Mouse (Mus musculus) frontal cortex, postnatal 14 days (tissue): ENCODE data around the gene Rnf216.
A peak's percentile ranks its signal among the peaks of the same experiment; 100 is the strongest.

ENCODE experiments used
- DNase-seq, 2 experiments: peaks; one replicate each; pipeline ENCODE4 v3.0.0; 2022; ENCODE audit warnings: low spot score in 2 of 2

Gene Rnf216

GRCm38 (mm10) chr5:143000654-143001500, 111.9 kb downstream of the Rnf216 start:
- no peak for DNase-seq

DNA sequence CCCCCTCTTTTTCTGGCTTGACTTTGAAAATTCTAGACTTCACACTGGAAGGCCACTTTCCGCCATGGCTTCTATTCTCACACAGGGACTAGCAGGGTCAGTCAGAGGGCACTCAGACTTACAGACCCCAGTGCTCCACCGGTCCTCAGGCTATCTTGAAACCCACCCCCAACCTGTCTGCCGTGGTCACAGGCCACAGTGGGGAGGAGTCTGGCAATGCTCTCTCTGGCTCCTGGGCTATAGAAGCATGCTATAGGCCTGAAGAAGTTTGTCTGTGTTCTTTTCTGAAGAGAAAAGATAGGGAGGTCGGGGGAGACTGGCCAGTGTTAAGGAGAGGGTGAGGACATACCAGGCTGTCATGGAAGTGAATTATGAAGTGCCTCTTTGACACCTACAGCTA, 112.7 kb downstream of the Rnf216 start:
- no peak for DNase-seq

GRCm38 (mm10) chr5:142998171-142998570, 114.6 kb downstream of the Rnf216 start:
- DNase-seq, result no peak

GRCm38 (mm10) chr5:142997526-142997925, 115.3 kb downstream of the Rnf216 start:
- DNase-seq, result no peak

DNA sequence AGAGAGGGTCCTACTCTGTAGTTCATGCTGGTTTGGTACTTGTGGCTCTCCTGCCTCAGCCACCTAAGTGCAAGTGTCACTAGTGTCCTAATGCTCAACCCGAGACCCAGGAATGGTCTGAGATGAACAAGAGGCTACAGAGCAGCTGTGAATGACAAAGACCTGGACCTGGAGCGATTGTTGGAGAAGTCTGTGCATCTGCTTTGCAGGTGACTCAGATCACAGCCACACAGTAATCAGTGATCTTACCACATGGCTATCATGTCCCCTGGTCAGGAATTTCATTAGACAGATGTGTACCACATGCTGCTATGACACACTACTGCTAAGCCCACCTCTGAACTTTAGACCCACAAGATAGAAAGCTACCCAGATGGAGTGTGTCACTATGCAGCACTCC, 118.0 kb downstream of the Rnf216 start:
- no peak for DNase-seq

- DNase-seq, result no peak
Measured at GRCm38 (mm10) chr5:142989167-142989566, 123.6 kb downstream of the Rnf216 start.

GRCm38 (mm10) chr5:142988520-142988919, 124.3 kb downstream of the Rnf216 start:
- DNase-seq, result no peak

GRCm38 (mm10) chr5:142984271-142984670, 128.5 kb downstream of the Rnf216 start:
- DNase-seq, result no peak

GRCm38 (mm10) chr5:142983174-142983573, 129.6 kb downstream of the Rnf216 start:
- DNase-seq, result no peak

DNA sequence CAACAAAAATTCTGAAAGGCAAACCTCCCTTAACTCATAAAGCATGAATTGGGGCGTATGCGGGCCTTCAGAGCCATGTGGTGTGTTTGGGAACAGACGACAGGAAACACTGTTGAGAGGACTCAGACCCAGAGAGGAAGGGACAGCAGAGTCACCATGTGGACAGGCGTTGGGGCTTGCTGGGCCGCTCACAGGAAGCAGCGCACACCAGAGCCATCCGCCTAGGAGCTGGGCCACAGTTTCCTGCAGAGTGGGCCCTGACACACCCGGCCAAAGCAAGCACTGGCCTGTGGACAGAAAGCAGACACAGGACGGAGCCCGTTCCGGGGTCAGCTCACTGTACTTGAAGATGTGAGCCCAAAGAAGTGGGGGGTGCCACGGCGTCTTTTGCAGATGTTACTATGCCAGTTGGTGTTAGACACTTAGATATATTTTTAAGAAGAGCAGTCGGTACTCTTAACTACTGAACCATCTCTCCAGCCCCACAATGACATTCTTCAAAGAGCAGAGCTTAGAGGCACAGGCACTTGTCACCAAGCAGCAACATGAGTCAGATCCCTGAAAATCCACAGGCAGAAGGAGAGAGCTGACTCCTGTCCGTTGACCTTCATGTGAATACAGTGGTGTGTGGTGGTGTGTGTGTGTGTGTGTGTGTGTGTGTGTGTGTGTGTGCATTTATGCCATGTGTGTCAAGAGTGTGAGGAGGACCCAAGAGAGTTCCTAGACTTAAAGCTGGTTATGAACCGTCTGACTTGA, 130.6 kb downstream of the Rnf216 start:
- DNase-seq, result no peak

DNA sequence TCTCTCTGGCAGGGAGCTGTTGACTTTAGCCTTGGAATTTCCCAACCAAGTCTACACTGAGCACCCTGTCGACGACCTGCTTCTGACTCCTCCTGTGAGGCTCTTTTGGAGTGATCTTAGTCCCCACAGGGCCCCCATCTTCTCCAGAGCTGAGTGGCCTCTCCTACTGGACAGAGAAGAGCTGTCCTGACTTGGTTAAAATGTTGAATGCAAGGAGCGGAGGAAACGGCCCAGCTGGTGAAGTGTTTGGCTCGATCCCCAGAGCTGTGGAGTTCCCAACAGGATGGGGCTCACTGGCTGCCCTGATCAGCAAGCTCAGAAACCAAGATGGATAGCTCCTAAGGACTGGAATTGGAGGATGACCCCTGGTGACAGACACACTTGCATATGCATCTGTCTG, 136.3 kb downstream of the Rnf216 start:
- no peak for DNase-seq

DNA sequence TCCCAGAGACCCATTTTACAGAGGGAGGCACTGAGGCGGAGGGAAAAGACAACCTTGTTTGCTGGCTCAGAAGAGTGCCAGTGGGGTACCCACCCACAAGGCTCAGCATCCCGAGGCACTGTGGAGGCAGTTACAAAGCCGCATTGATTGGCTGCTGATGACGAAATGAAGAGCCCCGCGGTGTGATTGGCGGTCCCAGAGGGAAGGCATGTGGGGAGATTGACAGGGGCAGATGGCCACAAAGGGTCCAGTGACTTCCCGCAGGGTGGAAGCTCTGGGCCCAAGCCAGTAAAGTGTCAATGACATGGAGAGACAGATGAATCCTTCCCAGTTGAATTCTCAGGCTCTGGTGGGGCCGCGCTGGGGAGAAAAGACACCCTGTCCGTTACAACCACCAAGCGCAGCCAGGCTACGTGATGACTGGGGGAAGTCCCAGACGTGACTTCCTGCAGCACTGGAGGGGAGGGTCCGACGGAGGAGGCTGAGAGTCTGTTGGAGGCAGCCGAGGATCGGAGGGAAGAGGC, 138.1 kb downstream of the Rnf216 start:
- DNase-seq, result peak; percentile 59 to 64

DNA sequence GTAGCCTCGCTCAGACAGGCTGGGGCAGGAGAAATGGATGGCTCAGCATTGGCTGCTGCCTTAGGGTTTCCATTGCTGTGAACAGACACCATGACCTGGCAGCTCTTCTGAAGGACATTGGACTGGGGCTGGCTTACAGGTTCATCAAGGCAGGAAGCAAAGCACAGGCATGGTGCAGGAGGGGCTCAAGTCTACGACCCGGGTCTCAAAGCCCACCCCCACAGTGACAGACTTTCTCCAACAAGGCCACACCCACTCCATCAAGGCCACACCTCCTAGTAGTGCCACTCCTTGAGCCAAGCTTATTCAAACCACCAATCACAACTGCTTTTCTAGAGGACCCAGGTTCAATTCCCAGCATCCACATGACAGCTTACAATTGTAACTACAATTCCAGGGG, 138.8 kb downstream of the Rnf216 start:
- DNase-seq, result no peak

DNA sequence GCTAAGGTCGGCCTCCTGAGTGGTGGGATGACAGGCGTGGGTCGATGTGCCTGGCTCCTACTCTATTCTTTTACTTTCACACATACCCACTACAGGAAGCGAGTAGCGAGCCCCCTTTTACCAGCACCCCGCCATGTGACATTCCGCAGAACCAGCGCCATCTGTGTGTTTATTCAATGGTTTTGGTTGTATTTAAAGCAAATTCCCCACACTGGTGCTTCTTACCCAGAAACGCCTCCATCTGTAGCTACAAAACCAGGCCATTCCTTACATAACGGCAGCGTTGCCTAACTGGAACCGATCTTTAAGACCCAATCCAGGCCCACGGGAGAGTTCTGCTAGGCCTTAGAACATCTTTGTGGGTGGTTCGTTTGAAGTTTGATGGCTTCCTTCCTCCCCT, 144.4 kb downstream of the Rnf216 start:
- peak in 1 of 2 experiments; percentile 55 for DNase-seq

GRCm38 (mm10) chr5:142964650-142965049, 148.1 kb downstream of the Rnf216 start:
- no peak for DNase-seq

DNA sequence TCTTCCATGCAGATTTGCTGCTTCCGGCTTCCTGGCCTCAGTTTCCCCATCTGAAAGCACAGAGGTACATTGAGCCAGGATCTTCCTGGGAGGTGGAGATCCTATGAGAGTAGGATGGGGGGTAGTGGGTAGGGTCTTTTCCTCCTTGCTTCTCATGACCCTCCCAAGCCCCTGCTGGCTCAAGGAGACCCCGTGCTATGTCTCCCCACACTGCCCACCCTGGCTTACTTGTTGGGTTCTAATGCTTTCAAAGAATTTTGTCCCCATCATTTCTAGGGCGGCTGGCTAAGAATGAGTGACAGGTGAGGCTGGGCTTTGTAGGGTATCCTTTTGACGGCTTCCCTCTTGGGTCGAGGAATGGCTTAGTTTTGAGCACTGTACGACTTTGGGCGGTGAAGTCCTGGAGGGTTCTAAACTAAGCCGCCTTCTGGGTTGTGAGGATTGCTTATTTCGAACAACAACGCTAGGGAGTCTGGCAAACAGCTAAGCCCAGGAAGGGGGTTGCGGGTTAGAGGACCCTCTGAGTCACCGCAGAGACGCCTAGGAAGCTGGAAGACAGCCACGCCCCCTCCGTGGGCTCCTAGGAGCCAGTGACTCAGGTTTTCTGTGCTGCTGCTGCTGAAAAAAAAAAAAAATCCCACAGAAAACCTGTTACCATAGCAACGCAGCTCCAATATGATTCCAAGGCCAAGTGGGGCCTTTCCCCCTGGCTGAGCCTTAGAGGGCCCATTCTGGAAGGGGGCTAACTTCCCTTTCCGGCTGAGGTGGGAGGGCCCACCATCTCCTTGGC, 148.9 kb downstream of the Rnf216 start:
- peak; percentile 58 to 65 for DNase-seq

GRCm38 (mm10) chr5:142963003-142963704, 149.6 kb downstream of the Rnf216 start:
- DNase-seq, result peak; percentile 60 to 63

- DNase-seq, result no peak
Measured at GRCm38 (mm10) chr5:142962444-142962961, 150.3 kb downstream of the Rnf216 start.

DNA sequence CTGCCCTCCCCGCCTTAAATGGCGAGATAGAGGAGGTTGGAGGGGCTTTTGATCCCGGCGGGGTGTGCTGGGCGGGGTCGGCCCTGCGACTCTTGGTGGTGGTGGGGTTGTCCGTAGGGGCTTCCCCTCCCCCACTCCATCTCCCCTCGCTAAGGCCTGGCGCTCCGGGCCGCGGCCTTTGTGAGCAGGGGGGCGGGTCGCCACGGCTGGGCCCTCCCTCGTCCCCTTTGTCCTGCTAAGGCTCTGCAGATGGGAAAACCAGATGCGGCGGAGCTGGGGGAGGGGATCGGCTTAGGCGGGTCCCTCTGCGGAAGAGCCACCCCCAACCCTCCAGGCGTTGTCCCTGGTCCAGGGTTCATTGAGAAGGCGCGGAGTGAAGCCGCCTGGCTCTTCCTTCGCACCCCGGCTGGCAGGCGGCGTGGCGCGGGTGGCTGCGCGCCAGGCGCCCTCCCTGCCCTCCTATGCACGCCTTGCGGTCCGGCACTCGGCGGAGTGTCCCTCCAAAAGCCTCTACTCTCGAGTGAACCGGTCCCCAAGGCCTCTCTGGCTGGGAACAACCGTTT, 150.8 kb downstream of the Rnf216 start:
- DNase-seq, result peak; percentile 45 to 57

DNA sequence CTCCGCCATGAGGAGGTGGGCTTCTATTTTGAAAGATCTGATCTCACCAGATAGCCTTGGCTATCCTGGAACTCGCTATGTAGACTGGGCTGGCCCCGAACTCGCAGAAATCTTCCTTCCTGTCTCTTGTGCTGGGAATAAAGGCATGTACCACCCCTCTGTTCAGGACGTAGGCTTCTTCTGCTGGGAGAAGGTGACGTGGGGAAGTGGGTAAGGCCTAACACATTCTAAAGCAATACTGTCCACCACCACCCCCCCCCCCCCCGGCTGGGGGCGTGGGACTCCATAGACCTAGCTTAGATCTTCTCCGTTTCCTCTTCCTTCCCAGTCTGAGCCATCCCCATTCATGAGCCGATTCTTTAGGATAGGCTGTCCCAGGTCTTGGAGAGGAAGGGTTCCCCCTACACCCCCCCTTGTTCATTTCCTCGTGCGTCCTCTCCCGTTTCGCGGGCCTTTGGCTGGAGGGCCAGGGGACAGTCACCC, 151.4 kb downstream of the Rnf216 start:
- no peak for DNase-seq
